Mouse (Mus musculus) inflammation-experienced regulatory T-cells, adult 16 weeks (primary cell): ENCODE results near the gene Tnrc18. TPM values are rescaled to one million over a fixed set of nuclear protein-coding genes. Genes with fewer than 3 reads are reported as not detected.

Experiments
- polyA plus RNA-seq: library from polyadenylated mRNA; unstranded; fragments of 100-300 nt; shearing (Covaris generic); gene quantifications from one replicate; pipeline ENCODE4 v1.2.1, GENCODE M21; 2017

Gene Tnrc18
- polyA plus RNA-seq, result 15.8 TPM

DNA sequence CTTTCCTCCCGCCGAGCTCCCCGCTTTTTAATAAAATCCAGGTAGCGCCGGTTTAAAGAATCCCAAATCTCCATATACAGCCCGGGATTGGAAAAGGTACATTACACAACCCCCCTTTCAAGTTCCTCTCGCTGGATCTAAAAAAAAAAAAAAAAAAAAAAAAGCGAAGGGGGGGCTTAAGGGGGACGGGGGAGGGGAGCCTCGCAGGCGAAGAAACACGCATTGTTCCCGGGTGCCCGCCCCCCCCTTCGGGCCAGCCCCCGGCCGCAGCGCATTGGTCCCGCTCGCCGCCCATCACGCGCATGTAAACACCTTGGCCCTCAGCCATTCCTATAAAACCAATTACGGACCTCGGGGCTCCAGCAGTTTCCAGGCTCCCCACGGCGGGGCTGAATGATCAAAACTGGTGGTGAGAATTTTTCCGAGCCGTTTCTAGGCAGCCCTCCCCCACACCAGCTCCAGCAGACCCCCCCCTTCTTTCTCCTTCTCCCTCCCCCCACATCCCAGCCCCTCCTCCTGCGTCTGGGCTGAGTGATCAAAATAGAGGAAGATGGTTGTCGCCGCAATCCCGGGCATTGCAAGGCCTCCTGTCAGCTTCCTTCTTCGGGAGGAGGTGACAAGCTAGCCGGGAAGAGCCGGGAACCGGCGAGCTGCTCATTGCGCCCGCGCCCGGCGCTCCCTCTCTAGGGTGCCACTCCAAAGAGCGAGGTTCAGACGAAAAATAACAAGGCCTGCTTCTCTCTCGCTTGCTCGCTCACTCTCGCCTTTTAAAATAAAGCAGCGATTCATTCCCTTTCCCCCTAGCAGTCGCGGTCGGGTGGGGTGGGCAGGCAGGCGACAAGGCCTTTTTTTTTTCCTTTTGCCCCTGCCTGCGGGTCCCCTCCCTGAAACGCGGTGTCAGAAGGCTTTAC lies at the start of gene Tnrc18:
Gene Tnrc18, minus strand, starts transcription at position 139 of the 911 bp plus-strand sequence.

DNA sequence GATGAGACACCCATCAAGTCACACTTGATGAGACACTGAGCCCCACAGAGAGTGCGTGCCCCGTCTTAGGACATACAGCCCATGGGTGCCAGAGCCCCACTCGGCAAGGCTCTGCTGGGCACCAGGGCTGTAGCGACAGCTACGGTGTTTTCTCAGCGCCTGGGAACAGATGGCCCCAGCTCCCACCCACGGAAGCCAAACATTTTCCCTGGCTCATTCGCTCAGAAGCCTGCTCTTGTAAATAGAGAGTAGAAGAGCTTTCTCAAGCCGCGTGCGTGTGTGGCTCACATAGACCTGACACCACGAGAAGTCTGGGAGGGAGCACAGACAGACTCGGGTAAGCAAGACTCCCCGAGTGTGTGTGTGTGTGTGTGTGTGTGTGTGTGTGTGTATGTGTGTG lies 125.2 kb downstream of the Tnrc18 start, which contains the start of gene Slc29a4:
Gene Slc29a4, plus strand, starts transcription at position 265 of the 400 bp plus-strand sequence.

Other genes with a start within 250 kb of the Tnrc18 start
- not detected for gene Mmd2, start 208.9 kb downstream of the Tnrc18 start, polyA plus RNA-seq
- 17.8 TPM for gene Wipi2, start 190.0 kb downstream of the Tnrc18 start, polyA plus RNA-seq
- gene Slc29a4, start 125.2 kb downstream of the Tnrc18 start, polyA plus RNA-seq, result 1.2 TPM
- 7.0 TPM for gene Fbxl18, start 77.8 kb upstream of the Tnrc18 start, polyA plus RNA-seq
- gene Actb, start 89.1 kb upstream of the Tnrc18 start, polyA plus RNA-seq, result 4,706 TPM
- not detected for gene Fscn1, start 142.7 kb upstream of the Tnrc18 start, polyA plus RNA-seq